Mouse (Mus musculus): ENCODE measurements around the gene Nek8. TPM values are rescaled to one million over a fixed set of nuclear protein-coding genes. Genes with fewer than 3 reads are reported as not detected.
A peak's percentile ranks its signal among the peaks of the same experiment; 100 is the strongest.

Nek8 gene
- total and polyA plus RNA-seq, 2 experiments from 2014 or later = 4.5 to 7.1 TPM

DNA sequence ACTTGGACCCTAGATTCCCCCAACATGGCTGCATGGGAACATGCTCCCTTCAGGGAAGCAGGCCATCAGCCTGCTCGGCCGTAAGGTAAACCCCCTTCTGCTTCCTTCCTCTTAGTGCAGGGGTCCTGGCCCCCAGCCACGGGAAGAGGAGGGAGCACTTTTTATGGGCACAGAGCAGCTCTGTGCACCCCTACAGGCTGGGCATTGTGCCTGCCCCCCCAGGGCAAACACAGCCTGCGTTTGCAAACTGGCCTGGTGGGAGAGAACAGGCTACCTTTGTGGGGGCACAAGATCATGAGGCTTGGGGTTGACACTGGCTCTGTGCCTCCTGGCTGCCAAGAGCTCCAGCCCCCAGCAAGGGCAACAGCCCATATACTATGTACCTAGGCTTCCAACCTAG is 14.5 kb downstream of the Nek8 start:
- no peak overlapping the region for H3K4me3 ChIP-seq (ENCODE audit: low read depth, low read length)

DNA sequence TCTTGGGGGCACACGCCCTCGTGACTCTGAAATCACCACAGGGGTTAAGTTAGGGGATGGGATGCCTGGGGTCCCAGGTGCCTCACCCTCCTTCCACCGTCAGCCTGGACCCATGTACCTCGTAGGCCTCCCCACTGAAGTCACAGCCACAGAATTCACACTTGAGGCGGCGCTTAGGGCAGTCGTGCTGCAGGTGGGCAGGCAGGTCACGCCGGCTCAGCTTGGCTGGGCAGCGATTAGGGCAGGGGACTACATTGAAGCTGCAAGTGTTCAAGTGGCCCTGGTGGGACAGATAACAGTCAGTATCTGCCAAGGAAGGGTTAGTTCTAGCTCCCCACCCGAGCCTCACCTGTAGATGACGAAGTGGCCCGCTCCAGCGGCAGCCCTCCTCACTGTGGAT is 15.3 kb downstream of the Nek8 start:
- Histone ChIP-seq H3K27me3 (ENCODE audit: insufficient read depth, low read length) (no peaks in the 10 kb centered on the region), H3K9ac (replicated peaks; ENCODE audit: low read length, poor library complexity, severe bottlenecking) (no peak overlapping the region), H3K9me3 (ENCODE audit: low read length) (no peaks in the 10 kb centered on the region), H3K4me3 (ENCODE audit: low read depth, low read length) (no peak overlapping the region), H3K27ac (ENCODE audit: low read depth, low read length) (peak overlapping the region; percentile 51; the same call in 1 of the 2 replicates), H3K4me2 (ENCODE audit: low read depth, low read length, poor library complexity, severe bottlenecking) (no peak overlapping the region), H3K36me3 (ENCODE audit: insufficient read depth, low read length) (peaks cover 39% of the 10 kb centered on the region), H3K4me1 (ENCODE audit: insufficient read depth, low read length) (peaks cover 14% of the 10 kb centered on the region)
- ATAC-seq (ENCODE audit: low FRiP score) = no peak
- 88% methylated on average over 14 of the region's 14 CpGs for WGBS
- DNase-seq (ENCODE audit: low spot score) = no peak
- TF ChIP-seq CTCF (IDR thresholded peaks at IDR 0.05) = no peak

More for the DNA sequence above, 14.5 kb downstream of the Nek8 start:
- peaks cover 39% of the 10 kb centered on the region for H3K36me3 ChIP-seq (ENCODE audit: insufficient read depth, low read length)
- TF ChIP-seq CTCF (IDR thresholded peaks at IDR 0.05) = no peak
- WGBS = 55% methylated on average over 4 of the region's 4 CpGs
- no peaks in the 10 kb centered on the region for H3K27me3 ChIP-seq (ENCODE audit: insufficient read depth, low read length)
- H3K9me3 ChIP-seq (ENCODE audit: low read length) = no peaks in the 10 kb centered on the region
- H3K27ac ChIP-seq (ENCODE audit: low read depth, low read length) = peak overlapping the region; percentile 97; the same call in 1 of the 2 replicates
- no peak overlapping the region for H3K9ac ChIP-seq (replicated peaks; ENCODE audit: low read length, poor library complexity, severe bottlenecking)
- no peak for ATAC-seq (ENCODE audit: low FRiP score)
- peaks cover 16% of the 10 kb centered on the region for H3K4me1 ChIP-seq (ENCODE audit: insufficient read depth, low read length)
- peak overlapping the region; percentile 81 for H3K4me2 ChIP-seq (ENCODE audit: low read depth, low read length, poor library complexity, severe bottlenecking)
- DNase-seq (ENCODE audit: low spot score) = peak; percentile 61

GRCm38 (mm10) chr11:78160675-78161074 is 15.8 kb downstream of the Nek8 start:
- 93% methylated on average over 3 of the region's 3 CpGs for WGBS
- Histone ChIP-seq H3K4me2 (ENCODE audit: low read depth, low read length, poor library complexity, severe bottlenecking) (no peak overlapping the region), H3K9me3 (ENCODE audit: low read length) (no peaks in the 10 kb centered on the region), H3K4me1 (ENCODE audit: insufficient read depth, low read length) (peaks cover 9% of the 10 kb centered on the region), H3K9ac (replicated peaks; ENCODE audit: low read length, poor library complexity, severe bottlenecking) (no peak overlapping the region), H3K4me3 (ENCODE audit: low read depth, low read length) (no peak overlapping the region), H3K27me3 (ENCODE audit: insufficient read depth, low read length) (no peaks in the 10 kb centered on the region), H3K36me3 (ENCODE audit: insufficient read depth, low read length) (peaks cover 40% of the 10 kb centered on the region), H3K27ac (ENCODE audit: low read depth, low read length) (no peak overlapping the region)
- TF ChIP-seq CTCF (IDR thresholded peaks at IDR 0.05) = no peak
- no peak for ATAC-seq (ENCODE audit: low FRiP score)
- DNase-seq (ENCODE audit: low spot score) = no peak

DNA sequence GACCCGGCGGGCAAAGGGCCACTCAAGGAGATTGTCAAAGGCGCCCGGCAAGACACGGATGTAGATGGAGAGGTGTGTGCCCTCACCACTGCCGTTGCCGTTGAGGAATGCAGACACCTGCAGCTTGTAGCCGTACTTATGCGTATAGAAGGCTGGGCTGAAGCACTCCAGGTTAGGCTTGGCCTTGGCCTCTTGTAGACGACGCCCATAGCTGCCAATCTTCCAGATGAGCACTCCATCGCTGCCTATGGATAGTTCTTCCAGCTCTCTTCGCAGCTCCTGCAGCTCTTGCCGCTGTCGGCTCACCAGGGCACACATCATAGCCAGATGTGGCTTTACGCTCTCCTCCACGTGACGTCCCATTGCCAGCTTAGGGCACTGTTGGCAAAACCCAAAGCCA is 16.3 kb downstream of the Nek8 start:
- no peak for ATAC-seq (ENCODE audit: low FRiP score)
- H3K9me3 ChIP-seq (ENCODE audit: low read length) = no peaks in the 10 kb centered on the region
- H3K4me2 ChIP-seq (ENCODE audit: low read depth, low read length, poor library complexity, severe bottlenecking) = no peak overlapping the region
- no peak overlapping the region for H3K9ac ChIP-seq (replicated peaks; ENCODE audit: low read length, poor library complexity, severe bottlenecking)
- no peak for TF ChIP-seq CTCF (IDR thresholded peaks at IDR 0.05)
- DNase-seq (ENCODE audit: low spot score) = no peak
- peaks cover 45% of the 10 kb centered on the region for H3K36me3 ChIP-seq (ENCODE audit: insufficient read depth, low read length)
- H3K4me1 ChIP-seq (ENCODE audit: insufficient read depth, low read length) = peaks cover 9% of the 10 kb centered on the region
- H3K27me3 ChIP-seq (ENCODE audit: insufficient read depth, low read length) = no peaks in the 10 kb centered on the region
- WGBS = 91% methylated on average over 18 of the region's 18 CpGs
- no peak overlapping the region for H3K4me3 ChIP-seq (ENCODE audit: low read depth, low read length)
- no peak overlapping the region for H3K27ac ChIP-seq (ENCODE audit: low read depth, low read length)

GRCm38 (mm10) chr11:78159557-78159956 is 16.9 kb downstream of the Nek8 start:
- TF ChIP-seq CTCF (IDR thresholded peaks at IDR 0.05) = no peak
- no peak overlapping the region for H3K9ac ChIP-seq (replicated peaks; ENCODE audit: low read length, poor library complexity, severe bottlenecking)
- peaks cover 51% of the 10 kb centered on the region for H3K36me3 ChIP-seq (ENCODE audit: insufficient read depth, low read length)
- H3K4me1 ChIP-seq (ENCODE audit: insufficient read depth, low read length) = peaks cover 10% of the 10 kb centered on the region
- H3K4me3 ChIP-seq (ENCODE audit: low read depth, low read length) = no peak overlapping the region
- DNase-seq (ENCODE audit: low spot score) (no peak), ATAC-seq (ENCODE audit: low FRiP score) (no peak)
- H3K27me3 ChIP-seq (ENCODE audit: insufficient read depth, low read length) = no peaks in the 10 kb centered on the region
- WGBS = 72% methylated on average over 7 of the region's 7 CpGs
- H3K4me2 ChIP-seq (ENCODE audit: low read depth, low read length, poor library complexity, severe bottlenecking) = no peak overlapping the region
- no peaks in the 10 kb centered on the region for H3K9me3 ChIP-seq (ENCODE audit: low read length)
- no peak overlapping the region for H3K27ac ChIP-seq (ENCODE audit: low read depth, low read length)

GRCm38 (mm10) chr11:78159096-78159495 is 17.4 kb downstream of the Nek8 start:
- H3K36me3 ChIP-seq (ENCODE audit: insufficient read depth, low read length) = peaks cover 55% of the 10 kb centered on the region

More at GRCm38 (mm10) chr11:78159096-78159495, 17.4 kb downstream of the Nek8 start:
- Histone ChIP-seq H3K4me1 (ENCODE audit: insufficient read depth, low read length) (peaks cover 12% of the 10 kb centered on the region), H3K27me3 (ENCODE audit: insufficient read depth, low read length) (no peaks in the 10 kb centered on the region), H3K9me3 (ENCODE audit: low read length) (no peaks in the 10 kb centered on the region), H3K9ac (replicated peaks; ENCODE audit: low read length, poor library complexity, severe bottlenecking) (no peak overlapping the region), H3K4me3 (ENCODE audit: low read depth, low read length) (no peak overlapping the region), H3K27ac (ENCODE audit: low read depth, low read length) (no peak overlapping the region), H3K4me2 (ENCODE audit: low read depth, low read length, poor library complexity, severe bottlenecking) (no peak overlapping the region)
- 27% methylated on average over 2 of the region's 2 CpGs for WGBS
- DNase-seq (ENCODE audit: low spot score) (peak; percentile 91), ATAC-seq (ENCODE audit: low FRiP score) (peak; percentile 67; the same call in 1 of the 2 replicates)
- peak; percentile 99 for TF ChIP-seq CTCF (IDR thresholded peaks at IDR 0.05)

Measured in midbrain, postnatal 0 days (tissue).